Mouse (Mus musculus): Measurements from ENCODE around the gene Nob1. TPM values are rescaled to one million over a fixed set of nuclear protein-coding genes. Genes with fewer than 3 reads are reported as not detected.

Nob1 gene
- polyA plus RNA-seq, 1 experiment from 2014 or later, result 48.8 TPM

- Histone ChIP-seq H3K36me3 (ENCODE audit: control insufficient read depth, insufficient read depth, low read length) (no peaks in the 10 kb centered on the region), H3K9me3 (replicated peaks; ENCODE audit: control insufficient read depth, low read length) (no peaks in the 10 kb centered on the region), H3K27ac (ENCODE audit: low read depth, low read length) (no peak overlapping the region), H3K9ac (ENCODE audit: low read depth, low read length) (no peak overlapping the region), H3K4me3 (ENCODE audit: low read depth, low read length) (no peak overlapping the region), H3K4me1 (ENCODE audit: control insufficient read depth, insufficient read depth, low read length) (peaks cover 5% of the 10 kb centered on the region; the same call in 1 of the 2 replicates), H3K4me2 (no peak overlapping the region), H3K27me3 (ENCODE audit: control insufficient read depth, insufficient read depth, low read length) (no peaks in the 10 kb centered on the region)
- WGBS (ENCODE audit: insufficient replicate concordance), result 84% methylated on average over 3 of the region's 3 CpGs
- ATAC-seq (replicated peaks; ENCODE audit: insufficient number of reproducible peaks, low FRiP score, low TSS enrichment), result no peak
These were observed 19.8 kb upstream of the Nob1 start for GRCm38 (mm10) chr8:107444626-107445025.

- 84% methylated on average over 3 of the region's 3 CpGs for WGBS (ENCODE audit: insufficient replicate concordance)
- no peak overlapping the region for H3K4me2 ChIP-seq
- H3K4me3 ChIP-seq (ENCODE audit: low read depth, low read length), result no peak overlapping the region
- H3K4me1 ChIP-seq (ENCODE audit: control insufficient read depth, insufficient read depth, low read length), result peaks cover 2% of the 10 kb centered on the region; the same call in 1 of the 2 replicates
- ATAC-seq (replicated peaks; ENCODE audit: insufficient number of reproducible peaks, low FRiP score, low TSS enrichment), result no peak
- no peaks in the 10 kb centered on the region for H3K9me3 ChIP-seq (replicated peaks; ENCODE audit: control insufficient read depth, low read length)
- no peak overlapping the region for H3K9ac ChIP-seq (ENCODE audit: low read depth, low read length)
- no peaks in the 10 kb centered on the region for H3K36me3 ChIP-seq (ENCODE audit: control insufficient read depth, insufficient read depth, low read length)
- H3K27ac ChIP-seq (ENCODE audit: low read depth, low read length), result no peak overlapping the region
- H3K27me3 ChIP-seq (ENCODE audit: control insufficient read depth, insufficient read depth, low read length), result no peaks in the 10 kb centered on the region
These were observed 15.2 kb upstream of the Nob1 start for GRCm38 (mm10) chr8:107439880-107440625.

- ATAC-seq (replicated peaks; ENCODE audit: insufficient number of reproducible peaks, low FRiP score, low TSS enrichment), result no peak
- Histone ChIP-seq H3K4me1 (ENCODE audit: control insufficient read depth, insufficient read depth, low read length) (peaks cover 2% of the 10 kb centered on the region; the same call in 1 of the 2 replicates), H3K27me3 (ENCODE audit: control insufficient read depth, insufficient read depth, low read length) (no peaks in the 10 kb centered on the region), H3K9ac (ENCODE audit: low read depth, low read length) (no peak overlapping the region), H3K4me3 (ENCODE audit: low read depth, low read length) (no peak overlapping the region), H3K36me3 (ENCODE audit: control insufficient read depth, insufficient read depth, low read length) (no peaks in the 10 kb centered on the region), H3K9me3 (replicated peaks; ENCODE audit: control insufficient read depth, low read length) (no peaks in the 10 kb centered on the region), H3K4me2 (peak overlapping the region; percentile 77; the same call in 1 of the 2 replicates), H3K27ac (ENCODE audit: low read depth, low read length) (peak overlapping the region; percentile 87; the same call in 1 of the 2 replicates)
- WGBS (ENCODE audit: insufficient replicate concordance), result 76% methylated on average over 2 of the region's 2 CpGs
These were observed 12.9 kb upstream of the Nob1 start for GRCm38 (mm10) chr8:107437711-107438110.

- H3K4me2 ChIP-seq, result peak overlapping the region; percentile 77
- no peaks in the 10 kb centered on the region for H3K9me3 ChIP-seq (replicated peaks; ENCODE audit: control insufficient read depth, low read length)
- peak overlapping the region; percentile 87 for H3K27ac ChIP-seq (ENCODE audit: low read depth, low read length)
- peak; percentile 49 for ATAC-seq (replicated peaks; ENCODE audit: insufficient number of reproducible peaks, low FRiP score, low TSS enrichment)
- 7% methylated on average over 16 of the region's 16 CpGs for WGBS (ENCODE audit: insufficient replicate concordance)
- peaks cover 2% of the 10 kb centered on the region; the same call in 1 of the 2 replicates for H3K4me1 ChIP-seq (ENCODE audit: control insufficient read depth, insufficient read depth, low read length)
- H3K27me3 ChIP-seq (ENCODE audit: control insufficient read depth, insufficient read depth, low read length), result no peaks in the 10 kb centered on the region
- no peaks in the 10 kb centered on the region for H3K36me3 ChIP-seq (ENCODE audit: control insufficient read depth, insufficient read depth, low read length)
- peak overlapping the region; percentile 76 for H3K4me3 ChIP-seq (ENCODE audit: low read depth, low read length)
- H3K9ac ChIP-seq (ENCODE audit: low read depth, low read length), result peak overlapping the region; percentile 81
These were observed 12.1 kb upstream of the Nob1 start for GRCm38 (mm10) chr8:107436841-107437421.

GRCm38 (mm10) chr8:107435962-107436831 lies 11.3 kb upstream of the Nob1 start, which contains the start of gene Wwp2:
TSS of gene Wwp2 (plus strand) at chr8:107436365.
- H3K36me3 ChIP-seq (ENCODE audit: control insufficient read depth, insufficient read depth, low read length), result no peaks in the 10 kb centered on the region
- peak within 1 kb of the TSS; percentile 77 for H3K4me2 ChIP-seq
- under 1% methylated on average over 59 of the region's 81 CpGs for WGBS (ENCODE audit: insufficient replicate concordance)
- H3K4me1 ChIP-seq (ENCODE audit: control insufficient read depth, insufficient read depth, low read length), result peaks cover 2% of the 10 kb centered on the region; the same call in 1 of the 2 replicates
- H3K27ac ChIP-seq (ENCODE audit: low read depth, low read length), result peak within 1 kb of the TSS; percentile 87
- no peaks in the 10 kb centered on the region for H3K27me3 ChIP-seq (ENCODE audit: control insufficient read depth, insufficient read depth, low read length)
- H3K9ac ChIP-seq (ENCODE audit: low read depth, low read length), result peak within 1 kb of the TSS; percentile 81
- ATAC-seq (replicated peaks; ENCODE audit: insufficient number of reproducible peaks, low FRiP score, low TSS enrichment), result peak; percentile 84
- H3K4me3 ChIP-seq (ENCODE audit: low read depth, low read length), result peak within 1 kb of the TSS; percentile 76
- no peaks in the 10 kb centered on the region for H3K9me3 ChIP-seq (replicated peaks; ENCODE audit: control insufficient read depth, low read length)

GRCm38 (mm10) chr8:107435421-107435961 lies 10.6 kb upstream of the Nob1 start:
- Histone ChIP-seq H3K4me3 (ENCODE audit: low read depth, low read length) (peak overlapping the region; percentile 76), H3K4me1 (ENCODE audit: control insufficient read depth, insufficient read depth, low read length) (peaks cover 2% of the 10 kb centered on the region; the same call in 1 of the 2 replicates), H3K27ac (ENCODE audit: low read depth, low read length) (no peak overlapping the region), H3K9me3 (replicated peaks; ENCODE audit: control insufficient read depth, low read length) (no peaks in the 10 kb centered on the region), H3K9ac (ENCODE audit: low read depth, low read length) (peak overlapping the region; percentile 81), H3K27me3 (ENCODE audit: control insufficient read depth, insufficient read depth, low read length) (no peaks in the 10 kb centered on the region), H3K36me3 (ENCODE audit: control insufficient read depth, insufficient read depth, low read length) (no peaks in the 10 kb centered on the region), H3K4me2 (peak overlapping the region; percentile 77)
- WGBS (ENCODE audit: insufficient replicate concordance), result 31% methylated on average over 11 of the region's 11 CpGs
- ATAC-seq (replicated peaks; ENCODE audit: insufficient number of reproducible peaks, low FRiP score, low TSS enrichment), result no peak

- Histone ChIP-seq H3K4me2 (no peak overlapping the region), H3K36me3 (ENCODE audit: control insufficient read depth, insufficient read depth, low read length) (no peaks in the 10 kb centered on the region), H3K9me3 (replicated peaks; ENCODE audit: control insufficient read depth, low read length) (no peaks in the 10 kb centered on the region), H3K9ac (ENCODE audit: low read depth, low read length) (no peak overlapping the region), H3K4me3 (ENCODE audit: low read depth, low read length) (no peak overlapping the region), H3K27me3 (ENCODE audit: control insufficient read depth, insufficient read depth, low read length) (0 out of 2 replicates have a peak, but pooled peaks cover 2% of the 10 kb centered on the region), H3K4me1 (ENCODE audit: control insufficient read depth, insufficient read depth, low read length) (peaks cover 2% of the 10 kb centered on the region; the same call in 1 of the 2 replicates), H3K27ac (ENCODE audit: low read depth, low read length) (no peak overlapping the region)
- 82% methylated on average over 8 of the region's 8 CpGs for WGBS (ENCODE audit: insufficient replicate concordance)
- ATAC-seq (replicated peaks; ENCODE audit: insufficient number of reproducible peaks, low FRiP score, low TSS enrichment), result no peak
These were observed 6.0 kb upstream of the Nob1 start for GRCm38 (mm10) chr8:107430821-107431220.

- Histone ChIP-seq H3K4me1 (ENCODE audit: control insufficient read depth, insufficient read depth, low read length) (peaks cover 8% of the 10 kb centered on the region; the same call in 1 of the 2 replicates), H3K36me3 (ENCODE audit: control insufficient read depth, insufficient read depth, low read length) (peaks cover 6% of the 10 kb centered on the region), H3K9me3 (replicated peaks; ENCODE audit: control insufficient read depth, low read length) (no peaks in the 10 kb centered on the region), H3K27me3 (ENCODE audit: control insufficient read depth, insufficient read depth, low read length) (0 out of 2 replicates have a peak, but pooled peaks cover 2% of the 10 kb centered on the region), H3K4me2 (peak overlapping the region; percentile 83), H3K27ac (ENCODE audit: low read depth, low read length) (no peak overlapping the region), H3K9ac (ENCODE audit: low read depth, low read length) (no peak overlapping the region), H3K4me3 (ENCODE audit: low read depth, low read length) (peak overlapping the region; percentile 81; the same call in 1 of the 2 replicates)
- no peak for ATAC-seq (replicated peaks; ENCODE audit: insufficient number of reproducible peaks, low FRiP score, low TSS enrichment)
- WGBS (ENCODE audit: insufficient replicate concordance), result 38% methylated on average over 8 of the region's 8 CpGs
These were observed 363 bp upstream of the Nob1 start for GRCm38 (mm10) chr8:107425230-107425597.

Measured in heart, embryonic 11.5 days (tissue).